Mouse (Mus musculus) limb, embryonic 11.5 days (tissue): ENCODE measurements around the gene Jakmip3. TPM values are rescaled to one million over a fixed set of nuclear protein-coding genes. Genes with fewer than 3 reads are reported as not detected.

ENCODE experiments used
- ATAC-seq: fragments of 200-750 bp; cut with Nextera tagmentation; 2 replicates; pipeline ENCODE4 v1.8.0; 2017; ENCODE audit warnings: low read depth; ENCODE audit not compliant: insufficient number of reproducible peaks, low FRiP score, low TSS enrichment
- DNase-seq: peaks from one replicate; pipeline ENCODE4 v3.0.0-alpha.2; 2015; ENCODE audit warnings: low spot score
- H3K27ac ChIP-seq: fragments of 300-500 bp; sonication (generic); replicated peaks from 2 replicates; pipeline ENCODE4 v1.5.1; 2014; ENCODE audit warnings: low read depth, mild to moderate bottlenecking, low read length
- H3K27me3 ChIP-seq: fragments of 300-500 bp; sonication (generic); 2 replicates; pipeline ENCODE4 v1.6.1; 2014; ENCODE audit warnings: mild to moderate bottlenecking, low read length, mixed read lengths; ENCODE audit not compliant: control insufficient read depth, insufficient read depth
- H3K36me3 ChIP-seq: fragments of 300-500 bp; sonication (generic); 2 replicates; pipeline ENCODE4 v1.6.1; 2014; ENCODE audit warnings: mild to moderate bottlenecking, low read length, moderate library complexity, mixed read lengths; ENCODE audit not compliant: control insufficient read depth, insufficient read depth
- H3K4me1 ChIP-seq: fragments of 300-500 bp; sonication (generic); 2 replicates; pipeline ENCODE4 v1.6.1; 2014; ENCODE audit warnings: low read length, mixed read lengths; ENCODE audit not compliant: control insufficient read depth, insufficient read depth
- H3K4me2 ChIP-seq: fragments of 300-500 bp; sonication (generic); 2 replicates; pipeline ENCODE4 v1.6.1; 2014; ENCODE audit warnings: low read depth, mild to moderate bottlenecking, moderate library complexity; ENCODE audit not compliant: severe bottlenecking
- H3K4me3 ChIP-seq: fragments of 300-500 bp; sonication (generic); 2 replicates; pipeline ENCODE4 v1.5.1; 2014; ENCODE audit warnings: low read depth, low read length
- H3K9ac ChIP-seq: fragments of 300-500 bp; sonication (generic); 2 replicates; pipeline ENCODE4 v1.6.1; 2014; ENCODE audit warnings: mild to moderate bottlenecking, low read length
- H3K9me3 ChIP-seq: fragments of 300-500 bp; sonication (generic); 2 replicates; pipeline ENCODE4 v1.6.1; 2016; ENCODE audit warnings: low read length; ENCODE audit not compliant: control insufficient read depth
- WGBS: fragments of 180-500 bp; shearing (Covaris S2); extraction: QIAGEN DNeasy Blood & Tissue Kit; methylation state at CpG from one replicate; pipeline ENCODE4 v1.1.7; 2014; 5-methylcytosine and 5-hydroxymethylcytosine counted together
- polyA plus RNA-seq: library from polyadenylated mRNA; unstranded; fragments of >200 nt; fragmentation: Nextera tagmentation; extraction: Ambion mirVana; gene quantifications from 2 replicates; pipeline ENCODE4 v1.2.1, GENCODE M21; 2014

The Jakmip3 gene
- 0.35 and 0.45 TPM in 2 replicates for polyA plus RNA-seq

- peak; percentile 53 for DNase-seq
- Histone ChIP-seq H3K4me2 (peak within 1 kb of the TSS; percentile 77), H3K9me3 (0 out of 2 replicates have a peak, but pooled peaks cover 3% of the 10 kb centered on the region), H3K9ac (no peak within 1 kb of the TSS; the same call in 1 of the 2 replicates), H3K36me3 (no peaks in the 10 kb centered on the region), H3K27ac (no peak within 1 kb of the TSS), H3K4me1 (peaks cover 11% of the 10 kb centered on the region; the same call in 1 of the 2 replicates), H3K27me3 (peaks cover 44% of the 10 kb centered on the region), H3K4me3 (peak within 1 kb of the TSS; percentile 38)
- under 1% methylated on average over 78 of the region's 78 CpGs for WGBS
- 0 out of 2 replicates have a peak, but pooled peaks have one; percentile 39 for ATAC-seq
These were observed at the start of gene Jakmip3 for GRCm38 (mm10) chr7:138940612-138941461. Gene Jakmip3, plus strand, starts transcription at chr7:138940730.

- Histone ChIP-seq H3K36me3 (peaks cover 10% of the 10 kb centered on the region), H3K4me1 (no peaks in the 10 kb centered on the region), H3K27me3 (no peaks in the 10 kb centered on the region), H3K4me2 (no peak overlapping the region), H3K9ac (no peak overlapping the region), H3K9me3 (no peaks in the 10 kb centered on the region), H3K4me3 (no peak overlapping the region), H3K27ac (no peak overlapping the region)
- WGBS, result 74% methylated on average over 2 of the region's 2 CpGs
- ATAC-seq (no peak), DNase-seq (no peak)
These were observed 42.4 kb upstream of the Jakmip3 start for GRCm38 (mm10) chr7:138898122-138898521.

GRCm38 (mm10) chr7:138898743-138899142 lies 41.8 kb upstream of the Jakmip3 start:
- Histone ChIP-seq H3K4me3 (no peak overlapping the region), H3K9me3 (no peaks in the 10 kb centered on the region), H3K4me1 (no peaks in the 10 kb centered on the region), H3K36me3 (peaks cover 6% of the 10 kb centered on the region), H3K27ac (no peak overlapping the region), H3K4me2 (no peak overlapping the region), H3K9ac (no peak overlapping the region), H3K27me3 (no peaks in the 10 kb centered on the region)
- ATAC-seq, result no peak
- DNase-seq, result no peak
- WGBS, result 80% methylated on average over 4 of the region's 4 CpGs

GRCm38 (mm10) chr7:138903886-138904435 lies 36.6 kb upstream of the Jakmip3 start:
- H3K9me3 ChIP-seq, result no peaks in the 10 kb centered on the region
- peaks cover 13% of the 10 kb centered on the region for H3K4me1 ChIP-seq
- no peaks in the 10 kb centered on the region for H3K36me3 ChIP-seq
- H3K4me2 ChIP-seq, result no peak overlapping the region
- H3K9ac ChIP-seq, result no peak overlapping the region
- ATAC-seq (no peak), DNase-seq (no peak)
- no peak overlapping the region for H3K27ac ChIP-seq
- H3K4me3 ChIP-seq, result no peak overlapping the region
- no peaks in the 10 kb centered on the region for H3K27me3 ChIP-seq
- WGBS, result 72% methylated on average over 7 of the region's 7 CpGs

- WGBS, result 77% methylated on average over 1 of the region's 1 CpGs
These were observed 34.1 kb upstream of the Jakmip3 start for GRCm38 (mm10) chr7:138906441-138906840.

GRCm38 (mm10) chr7:138907043-138907442 lies 33.5 kb upstream of the Jakmip3 start:
- ATAC-seq (no peak), DNase-seq (peak; percentile 31)
- no peaks in the 10 kb centered on the region for H3K36me3 ChIP-seq
- no peak overlapping the region for H3K27ac ChIP-seq
- no peaks in the 10 kb centered on the region for H3K27me3 ChIP-seq
- H3K9ac ChIP-seq, result peak overlapping the region; percentile 17; the same call in 1 of the 2 replicates
- peak overlapping the region; percentile 12; the same call in 1 of the 2 replicates for H3K4me3 ChIP-seq
- peaks cover 13% of the 10 kb centered on the region for H3K4me1 ChIP-seq
- 16% methylated on average over 7 of the region's 7 CpGs for WGBS
- H3K9me3 ChIP-seq, result no peaks in the 10 kb centered on the region
- peak overlapping the region; percentile 27; the same call in 1 of the 2 replicates for H3K4me2 ChIP-seq

More at GRCm38 (mm10) chr7:138906441-138906840, 34.1 kb upstream of the Jakmip3 start:
- H3K27ac ChIP-seq, result no peak overlapping the region
- no peak for DNase-seq
- H3K4me3 ChIP-seq, result no peak overlapping the region
- H3K36me3 ChIP-seq, result no peaks in the 10 kb centered on the region
- peak overlapping the region; percentile 27; the same call in 1 of the 2 replicates for H3K4me2 ChIP-seq
- no peak overlapping the region for H3K9ac ChIP-seq
- H3K4me1 ChIP-seq, result peaks cover 13% of the 10 kb centered on the region
- H3K27me3 ChIP-seq, result no peaks in the 10 kb centered on the region
- ATAC-seq, result no peak
- no peaks in the 10 kb centered on the region for H3K9me3 ChIP-seq

- Histone ChIP-seq H3K4me2 (peak overlapping the region; percentile 59), H3K9me3 (no peaks in the 10 kb centered on the region), H3K4me1 (peaks cover 13% of the 10 kb centered on the region), H3K27ac (no peak overlapping the region), H3K9ac (peak overlapping the region; percentile 28; the same call in 1 of the 2 replicates), H3K36me3 (no peaks in the 10 kb centered on the region), H3K4me3 (peak overlapping the region; percentile 79), H3K27me3 (no peaks in the 10 kb centered on the region)
- 54% methylated on average over 5 of the region's 5 CpGs for WGBS
- DNase-seq (no peak), ATAC-seq (no peak)
These were observed 32.6 kb upstream of the Jakmip3 start for GRCm38 (mm10) chr7:138907976-138908375.

GRCm38 (mm10) chr7:138908768-138909276 lies 31.7 kb upstream of the Jakmip3 start:
- Histone ChIP-seq H3K36me3 (no peaks in the 10 kb centered on the region), H3K27ac (0 out of 2 replicates have a peak overlapping the region, but pooled peaks have one; percentile 43), H3K4me2 (peak overlapping the region; percentile 59), H3K9me3 (no peaks in the 10 kb centered on the region), H3K27me3 (no peaks in the 10 kb centered on the region), H3K9ac (peak overlapping the region; percentile 84), H3K4me3 (peak overlapping the region; percentile 79), H3K4me1 (peaks cover 13% of the 10 kb centered on the region)
- DNase-seq, result no peak
- no peak; the same call in 1 of the 2 replicates for ATAC-seq
- 4% methylated on average over 10 of the region's 10 CpGs for WGBS
